Mouse (Mus musculus) liver, embryonic 14.5 days (tissue): ENCODE measurements at regions not wholly inside any gene's neighbourhood (a gene's known extent, or its start where the extent isn't known, plus 50 kb on each side); places are given as distances from the start of the nearest gene placed in this dataset.

Experiments
- ATAC-seq: fragments of 200-750 bp; cut with Nextera tagmentation; 2 replicates; pipeline ENCODE4 v1.8.0; 2017; ENCODE audit warnings: moderate number of reproducible peaks, mild to moderate bottlenecking, moderate library complexity; ENCODE audit not compliant: insufficient read depth
- DNase-seq, 3 experiments: peaks; one replicate each; pipeline ENCODE4 v3.0.0-alpha.2; 2012 to 2013; ENCODE audit warnings: low read depth in 3 of 3, low spot score in 3 of 3
- H3K27ac ChIP-seq: fragments of 300-500 bp; sonication (generic); 2 replicates; pipeline ENCODE4 v1.5.1; 2014; ENCODE audit warnings: moderate library complexity, mild to moderate bottlenecking, control low read depth, inconsistent platforms
- H3K27me3 ChIP-seq: fragments of 300-500 bp; sonication (generic); 2 replicates; pipeline ENCODE4 v1.6.1; 2014; ENCODE audit warnings: mild to moderate bottlenecking, low read length, moderate library complexity; ENCODE audit not compliant: control insufficient read depth, insufficient read depth
- H3K36me3 ChIP-seq: fragments of 300-500 bp; sonication (generic); replicated peaks from 2 replicates; pipeline ENCODE4 v1.6.1; 2014; ENCODE audit warnings: low read depth; ENCODE audit not compliant: control insufficient read depth, insufficient read depth
- H3K4me1 ChIP-seq, 2 experiments: fragments of 200-500 bp in 1 of 2; fragments of 300-500 bp in 1 of 2; sonication (generic) in 1 of 2; replicated peaks; 2 replicates each; pipeline ENCODE4 v1.6.1; 2012 to 2014; ENCODE audit warnings: antibody characterized with exemption in 1 of 2, inconsistent platforms in 1 of 2, low read length in 1 of 2; ENCODE audit not compliant: control insufficient read depth in 2 of 2, insufficient read depth in 2 of 2
- H3K4me2 ChIP-seq: fragments of 300-500 bp; sonication (generic); 2 replicates; pipeline ENCODE4 v1.6.1; 2014; ENCODE audit warnings: low read depth, mild to moderate bottlenecking, control low read depth, moderate library complexity
- H3K4me3 ChIP-seq, 2 experiments: fragments of 200-500 bp in 1 of 2; fragments of 300-500 bp in 1 of 2; sonication (generic) in 1 of 2; 2 replicates each; pipeline ENCODE4 v1.5.1; 2012 to 2014; ENCODE audit warnings: low read depth in 2 of 2, low read length in 2 of 2, mild to moderate bottlenecking in 2 of 2, control low read depth in 1 of 2, inconsistent platforms in 1 of 2, moderate library complexity in 1 of 2; ENCODE audit not compliant: insufficient read depth in 1 of 2
- H3K9ac ChIP-seq: fragments of 300-500 bp; sonication (generic); replicated peaks from 2 replicates; pipeline ENCODE4 v1.6.1; 2014; ENCODE audit warnings: mild to moderate bottlenecking, control low read depth, moderate library complexity
- H3K9me3 ChIP-seq: fragments of 300-500 bp; sonication (generic); 2 replicates; pipeline ENCODE4 v1.6.1; 2016; ENCODE audit warnings: low read length, mixed read lengths; ENCODE audit not compliant: control insufficient read depth
- CTCF ChIP-seq: IDR thresholded peaks from 2 replicates; pipeline ENCODE4 v1.5.1; 2016; ENCODE audit warnings: antibody characterized with exemption, low read depth, control low read depth
- EP300 ChIP-seq: IDR thresholded peaks from 2 replicates; pipeline ENCODE4 v1.6.1; 2016; ENCODE audit warnings: antibody characterized with exemption, low read depth
- WGBS: fragments of 180-500 bp; shearing (Covaris S2); extraction: QIAGEN DNeasy Blood & Tissue Kit; methylation state at CpG from one replicate; pipeline ENCODE4 v1.1.7; 2014; ENCODE audit not compliant: insufficient replicate concordance; 5-methylcytosine and 5-hydroxymethylcytosine counted together

DNA sequence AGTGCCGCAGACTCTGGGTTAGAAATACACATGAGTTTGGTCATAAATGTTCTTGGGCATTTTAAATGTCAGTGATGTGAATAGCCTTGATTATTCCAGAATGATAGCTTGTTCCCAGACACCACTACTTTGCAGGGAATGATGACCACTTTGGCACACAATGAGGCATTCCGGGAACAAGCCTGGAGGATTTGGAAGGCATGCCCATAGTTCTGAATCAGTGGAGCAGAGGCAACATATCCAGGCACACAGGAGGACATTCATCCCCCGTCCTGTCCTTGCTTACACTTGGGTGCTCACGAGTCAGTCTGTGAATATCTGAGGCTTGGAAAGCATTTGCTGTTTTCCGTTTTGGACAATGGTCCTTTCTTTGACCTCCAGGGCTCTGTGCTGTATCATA lies 158.1 kb upstream of the Gm5148 start:
- Histone ChIP-seq H3K27ac (no peak overlapping the region), H3K9me3 (no peaks in the 10 kb centered on the region), H3K4me3 (no peak overlapping the region), H3K4me2 (no peak overlapping the region), H3K9ac (no peak overlapping the region), H3K4me1 (no peaks in the 10 kb centered on the region), H3K27me3 (no peaks in the 10 kb centered on the region), H3K36me3 (no peaks in the 10 kb centered on the region)
- ATAC-seq (no peak), DNase-seq (no peak)
- TF ChIP-seq EP300 (no peak), CTCF (no peak)
- WGBS: 48% methylated on average over 5 of the region's 5 CpGs

DNA sequence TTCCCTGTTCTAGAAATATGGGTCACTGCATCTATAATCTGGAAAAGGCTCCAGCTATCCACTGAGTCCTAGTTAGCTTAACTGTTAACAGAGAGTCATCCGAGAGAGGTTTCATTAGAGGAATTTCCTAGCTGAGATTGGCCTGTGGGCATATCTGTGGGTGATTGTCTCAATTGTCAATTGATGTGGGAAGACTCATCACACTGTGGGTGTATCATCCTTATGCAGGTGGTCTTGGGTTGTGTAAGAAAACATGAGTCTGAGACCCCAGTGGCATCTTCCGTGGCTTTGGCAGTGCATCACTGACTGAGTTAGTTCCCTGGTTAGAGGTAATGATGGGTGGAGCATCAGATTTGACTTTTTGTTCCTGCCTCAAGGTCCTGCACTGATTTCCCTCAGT lies 156.7 kb upstream of the Gm5148 start:
- TF ChIP-seq CTCF (no peak), EP300 (no peak)
- Histone ChIP-seq H3K4me1 (no peaks in the 10 kb centered on the region), H3K27ac (no peak overlapping the region), H3K4me3 (no peak overlapping the region), H3K9ac (no peak overlapping the region), H3K27me3 (no peaks in the 10 kb centered on the region), H3K4me2 (no peak overlapping the region), H3K9me3 (no peaks in the 10 kb centered on the region), H3K36me3 (no peaks in the 10 kb centered on the region)
- WGBS: 56% methylated on average over 2 of the region's 2 CpGs
- DNase-seq (no peak), ATAC-seq (no peak)

DNA sequence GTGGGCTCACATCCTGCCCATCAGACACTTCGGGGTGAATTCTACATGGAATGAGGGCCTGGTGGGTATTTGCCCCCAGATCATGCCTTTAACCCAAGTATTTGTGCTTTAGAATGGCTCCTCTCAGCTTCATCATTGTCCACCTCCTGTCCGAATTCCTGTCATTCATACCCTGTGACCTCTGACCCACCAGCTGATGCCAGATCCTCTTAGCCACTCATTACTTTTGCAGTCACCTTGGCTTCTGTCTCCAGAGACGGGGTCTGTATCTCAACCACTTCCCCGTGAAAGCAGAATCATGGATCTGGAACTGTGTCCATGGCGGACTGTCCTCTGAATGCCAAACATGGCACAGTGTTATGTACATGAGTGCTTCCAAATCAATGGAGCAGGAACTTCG lies 154.8 kb upstream of the Gm5148 start:
- H3K4me2 ChIP-seq: no peak overlapping the region
- H3K27me3 ChIP-seq: no peaks in the 10 kb centered on the region
- no peak for ATAC-seq
- H3K9ac ChIP-seq: no peak overlapping the region
- H3K36me3 ChIP-seq: no peaks in the 10 kb centered on the region
- 57% methylated on average over 6 of the region's 6 CpGs for WGBS
- no peaks in the 10 kb centered on the region for H3K9me3 ChIP-seq
- no peak overlapping the region for H3K4me3 ChIP-seq
- DNase-seq: no peak
- no peak for TF ChIP-seq EP300
- no peak for TF ChIP-seq CTCF
- no peak overlapping the region for H3K27ac ChIP-seq
- H3K4me1 ChIP-seq: no peaks in the 10 kb centered on the region

DNA sequence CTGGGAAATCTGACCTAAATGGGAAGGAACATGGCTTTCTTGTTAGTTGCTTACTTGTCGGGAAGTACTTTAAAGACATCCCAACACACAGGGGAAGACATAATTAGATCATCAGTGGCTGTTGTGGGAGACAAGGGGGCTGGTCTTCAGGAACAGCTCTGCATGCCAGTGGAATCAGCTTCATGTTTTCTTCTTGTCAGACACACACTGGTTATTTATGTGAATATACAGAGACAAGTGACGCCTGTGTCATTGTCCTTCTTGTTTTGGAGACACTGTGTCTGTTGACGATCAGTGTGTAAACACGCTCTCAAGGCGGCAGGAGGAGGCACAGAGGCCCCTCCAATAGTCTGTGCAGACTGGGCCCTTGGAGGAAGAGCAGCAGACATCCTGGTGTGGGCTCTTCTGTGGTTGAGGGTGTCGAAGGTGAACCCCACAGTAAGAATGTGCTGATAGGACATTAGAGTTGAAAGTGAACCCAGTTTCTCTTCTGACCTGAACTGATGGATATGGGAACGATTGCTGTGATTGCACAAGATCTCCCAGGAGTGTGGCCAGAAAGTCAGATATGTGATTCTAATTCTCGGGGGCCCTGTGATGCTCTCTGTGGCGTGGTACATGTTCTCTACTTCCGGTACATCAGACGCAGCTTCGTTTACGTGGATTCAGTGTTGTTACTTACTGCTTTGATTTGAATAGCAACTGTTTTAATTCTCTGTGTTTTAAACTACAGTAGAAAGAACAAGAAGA lies 151.9 kb upstream of the Gm5148 start:
- no peaks in the 10 kb centered on the region; the same call in 1 of the 2 replicates for H3K27me3 ChIP-seq
- H3K27ac ChIP-seq: no peak overlapping the region
- no peaks in the 10 kb centered on the region for H3K36me3 ChIP-seq
- H3K4me3 ChIP-seq: no peak overlapping the region
- DNase-seq: no peak
- no peaks in the 10 kb centered on the region for H3K4me1 ChIP-seq
- WGBS: 62% methylated on average over 13 of the region's 13 CpGs
- no peaks in the 10 kb centered on the region for H3K9me3 ChIP-seq
- H3K9ac ChIP-seq: no peak overlapping the region
- no peak overlapping the region for H3K4me2 ChIP-seq
- TF ChIP-seq CTCF: no peak
- no peak for ATAC-seq

DNA sequence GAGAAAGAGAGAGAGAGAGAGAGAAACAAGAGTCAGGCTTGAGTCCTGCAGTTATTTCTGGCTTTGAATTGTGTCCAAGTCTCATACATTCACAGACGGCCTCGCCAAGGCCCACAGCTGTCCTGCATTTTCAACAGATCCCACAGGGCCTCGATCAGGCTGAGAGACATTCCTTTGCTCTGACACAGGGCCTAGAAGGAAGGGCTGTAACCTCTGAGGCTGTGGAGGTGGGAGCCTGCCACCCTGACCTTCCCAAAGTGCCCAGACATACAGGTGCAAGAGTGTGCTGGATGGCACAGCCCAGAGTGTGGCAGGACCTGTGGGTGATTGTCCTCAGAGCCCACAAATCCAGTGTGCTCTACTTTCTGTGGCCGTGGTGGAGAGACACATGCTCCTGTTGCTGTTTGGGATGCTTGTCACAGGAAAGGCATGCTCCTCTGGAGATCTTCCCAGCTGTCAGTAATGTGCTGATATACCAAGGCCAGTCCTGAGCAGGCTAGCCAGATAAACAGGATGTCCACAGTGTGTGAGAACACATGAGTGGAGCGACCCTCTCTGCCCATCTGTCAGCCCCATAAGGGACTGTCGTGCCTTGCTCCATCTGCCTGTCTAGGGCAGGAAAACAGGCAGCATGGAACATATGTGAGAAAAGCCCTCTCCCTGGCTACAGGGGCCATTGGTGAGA lies 151.2 kb upstream of the Gm5148 start:
- H3K9ac ChIP-seq: no peak overlapping the region
- DNase-seq (no peak), ATAC-seq (no peak; the same call in 1 of the 2 replicates)
- H3K27me3 ChIP-seq: no peaks in the 10 kb centered on the region; the same call in 1 of the 2 replicates
- H3K4me1 ChIP-seq: no peaks in the 10 kb centered on the region
- H3K4me3 ChIP-seq: no peak overlapping the region
- TF ChIP-seq EP300: no peak
- TF ChIP-seq CTCF: no peak
- no peak overlapping the region for H3K27ac ChIP-seq
- H3K36me3 ChIP-seq: no peaks in the 10 kb centered on the region
- no peaks in the 10 kb centered on the region for H3K9me3 ChIP-seq
- 40% methylated on average over 6 of the region's 6 CpGs for WGBS
- no peak overlapping the region for H3K4me2 ChIP-seq
